Mouse (Mus musculus) embryo, embryonic 10.5 days (tissue): ENCODE results near the gene Ccdc157.
"Not testable (repeated sequence)": the region's sequence is repeated elsewhere in the genome, so short reads cannot be mapped to it uniquely, and the experiment has no call there.

Experiments
- DNase-seq: peaks from one replicate; pipeline ENCODE4 v3.0.0-alpha.2; 2015; ENCODE audit warnings: low spot score

Ccdc157 gene

GRCm38 (mm10) chr11:4159808-4160708 is at the start of gene Ccdc157, which contains the start of gene Sf3a1:
Gene Ccdc157, minus strand, starts transcription at chr11:4160293.
Gene Sf3a1, plus strand, starts transcription at chr11:4160350.
- DNase-seq: peak; percentile 97

GRCm38 (mm10) chr11:4209556-4209955 is 49.5 kb upstream of the Ccdc157 start:
- DNase-seq: no peak

GRCm38 (mm10) chr11:4207655-4208054 is 47.6 kb upstream of the Ccdc157 start:
- no peak for DNase-seq

GRCm38 (mm10) chr11:4206563-4206962 is 46.5 kb upstream of the Ccdc157 start:
- DNase-seq: no peak

- no peak for DNase-seq
These were observed 45.9 kb upstream of the Ccdc157 start for GRCm38 (mm10) chr11:4205951-4206350.

GRCm38 (mm10) chr11:4205097-4205655 is 45.1 kb upstream of the Ccdc157 start:
- DNase-seq: no peak

- DNase-seq: no peak
These were observed 43.6 kb upstream of the Ccdc157 start for GRCm38 (mm10) chr11:4203705-4204074.

- DNase-seq: no peak
These were observed 43.1 kb upstream of the Ccdc157 start for GRCm38 (mm10) chr11:4202995-4203704.

GRCm38 (mm10) chr11:4201981-4202700 is 42.0 kb upstream of the Ccdc157 start:
- no peak for DNase-seq

- no peak for DNase-seq
These were observed 37.6 kb upstream of the Ccdc157 start for GRCm38 (mm10) chr11:4197691-4198090.

- DNase-seq: no peak
These were observed 36.5 kb upstream of the Ccdc157 start for GRCm38 (mm10) chr11:4196636-4197035.

- DNase-seq: no peak
These were observed 35.5 kb upstream of the Ccdc157 start for GRCm38 (mm10) chr11:4195597-4196031.

- DNase-seq: no peak
These were observed 33.3 kb upstream of the Ccdc157 start for GRCm38 (mm10) chr11:4193420-4193819.

GRCm38 (mm10) chr11:4192757-4193156 is 32.7 kb upstream of the Ccdc157 start:
- no peak for DNase-seq

GRCm38 (mm10) chr11:4190677-4191076 is 30.6 kb upstream of the Ccdc157 start:
- no peak for DNase-seq

- DNase-seq: no peak
These were observed 29.1 kb upstream of the Ccdc157 start for GRCm38 (mm10) chr11:4189182-4189581.

GRCm38 (mm10) chr11:4187318-4187700 is 27.2 kb upstream of the Ccdc157 start:
- DNase-seq: no peak

GRCm38 (mm10) chr11:4186486-4187317 is 26.6 kb upstream of the Ccdc157 start, which contains the start of gene Tbc1d10a:
Gene Tbc1d10a, plus strand, starts transcription at chr11:4186789.
- peak; percentile 98 for DNase-seq

- not testable (repeated sequence) for DNase-seq
These were observed 25.4 kb upstream of the Ccdc157 start for GRCm38 (mm10) chr11:4185480-4185879.

GRCm38 (mm10) chr11:4184251-4184952 is 24.3 kb upstream of the Ccdc157 start:
- DNase-seq: no peak
